ENCODE assay signal across 11 mouse cellular contexts in genomic region chr13:37959239-37959907, GRCm38 (mm10). TPM values are rescaled to one million over a fixed set of nuclear protein-coding genes. Genes with fewer than 3 reads are reported as not detected.
A peak's percentile ranks its signal among the peaks of the same experiment; 100 is the strongest.
DNase-seq lines count a peak whose midpoint lies in the region; ATAC-seq and TF ChIP-seq lines count a peak whose summit lies in the region.
"Had no signal": no experiment of that assay in that cellular context is flagged by ENCODE, and none has a peak within 500 bp of the region (broad histone marks: within the 10 kb centered on the region; RNA-seq: fewer than 3 reads in every experiment).

No protein-coding gene starts in this region.

- no peak for DNase-seq in layer of hippocampus, adult 2 months (ENCODE audit: low spot score in 2 of 2)
- no peak for DNase-seq in layer of hippocampus, adult 8-10 months (ENCODE audit: low spot score in 2 of 2)
- DNase-seq in brain, adult 2 months (ENCODE audit: low read depth, low spot score), result peak; percentile 36
- DNase-seq in splenic B cell, adult 2 months (ENCODE audit: low read depth, low spot score), result peak; percentile 47
- no peak for DNase-seq in cerebellum, adult 2 months
- DNase-seq in hindbrain, postnatal 0 days (ENCODE audit: low spot score), result no peak
- DNase-seq: kidney, postnatal 10 days; spleen, adult 18-20 months; thymus, postnatal 36 days had no signal

- no peak for TF ChIP-seq CTCF in layer of hippocampus, adult 2 months (conservative IDR thresholded peaks at IDR 0.05)
- TF ChIP-seq CTCF in intestine, postnatal 0 days (IDR thresholded peaks at IDR 0.05; ENCODE audit: low read depth), result no peak
- TF ChIP-seq CTCF in cerebellum, adult 2 months (IDR thresholded peaks at IDR 0.05; ENCODE audit: borderline replicate concordance, insufficient read depth, low read depth, low read length), result no peak
- no peak for TF ChIP-seq CTCF in hindbrain, postnatal 0 days (IDR thresholded peaks at IDR 0.05; ENCODE audit: low read depth)

- ATAC-seq in intestine, postnatal 0 days, result no peak
- no peak for ATAC-seq in hindbrain, postnatal 0 days

- 71% methylated on average over 15 of the region's 15 CpGs for WGBS in intestine, postnatal 0 days
- 70% methylated on average over 15 of the region's 15 CpGs for WGBS in cerebellum, adult 2 months
- WGBS in hindbrain, postnatal 0 days, result 78% methylated on average over 15 of the region's 15 CpGs

- 0 out of 2 replicates have a peak overlapping the region, but pooled peaks have one; percentile 28 for H3K27ac ChIP-seq in layer of hippocampus, adult 2 months
- peak overlapping the region; percentile 15 for H3K27ac ChIP-seq in intestine, postnatal 0 days (ENCODE audit: low read depth, low read length)
- H3K27ac ChIP-seq in cerebellum, adult 2 months (ENCODE audit: insufficient read depth, low read length), result no peak overlapping the region
- no peak overlapping the region for H3K27ac ChIP-seq in hindbrain, postnatal 0 days
- H3K27ac ChIP-seq: neural tube, embryonic 13.5 days had no signal

- no peaks in the 10 kb centered on the region for H3K9me3 ChIP-seq in intestine, postnatal 0 days (ENCODE audit: control insufficient read depth)
- no peaks in the 10 kb centered on the region for H3K9me3 ChIP-seq in hindbrain, postnatal 0 days (ENCODE audit: low read length)
- H3K9me3 ChIP-seq: neural tube, embryonic 13.5 days had no signal

- no peak overlapping the region for H3K4me3 ChIP-seq in layer of hippocampus, adult 2 months
- no peak overlapping the region for H3K4me3 ChIP-seq in intestine, postnatal 0 days (ENCODE audit: low read depth, low read length)
- H3K4me3 ChIP-seq in cerebellum, adult 2 months (replicated peaks; ENCODE audit: insufficient read depth, low read depth, low read length), result no peak overlapping the region
- no peak overlapping the region for H3K4me3 ChIP-seq in hindbrain, postnatal 0 days (ENCODE audit: low read length)
- H3K4me3 ChIP-seq: neural tube, embryonic 13.5 days had no signal

- H3K4me1 ChIP-seq in intestine, postnatal 0 days (replicated peaks; ENCODE audit: control insufficient read depth, insufficient read depth, low read length), result no peaks in the 10 kb centered on the region
- H3K4me1 ChIP-seq in cerebellum, adult 2 months (ENCODE audit: control insufficient read depth, insufficient read depth, low read length), result peaks cover 4% of the 10 kb centered on the region; the same call in 1 of the 2 replicates
- peaks cover 3% of the 10 kb centered on the region for H3K4me1 ChIP-seq in hindbrain, postnatal 0 days (ENCODE audit: insufficient read depth, low read length)

- no peak for TF ChIP-seq POLR2A in cerebellum, adult 2 months (IDR thresholded peaks at IDR 0.05; ENCODE audit: borderline replicate concordance, insufficient read depth, low read length)

- no peak overlapping the region for H3K9ac ChIP-seq in intestine, postnatal 0 days (ENCODE audit: low read depth, low read length)
- H3K9ac ChIP-seq in hindbrain, postnatal 0 days (replicated peaks; ENCODE audit: low read length), result no peak overlapping the region
- H3K9ac ChIP-seq: neural tube, embryonic 13.5 days had no signal

- no peaks in the 10 kb centered on the region for H3K27me3 ChIP-seq in intestine, postnatal 0 days (replicated peaks; ENCODE audit: control insufficient read depth, insufficient read depth, low read length)
- no peaks in the 10 kb centered on the region for H3K27me3 ChIP-seq in splenic B cell, adult 2 months (ENCODE audit: control insufficient read depth, insufficient read depth, low read length, poor library complexity, severe bottlenecking)
- no peaks in the 10 kb centered on the region for H3K27me3 ChIP-seq in cerebellum, adult 2 months (ENCODE audit: control insufficient read depth, insufficient read depth, low read length)
- H3K27me3 ChIP-seq in hindbrain, postnatal 0 days (ENCODE audit: insufficient read depth, low read length), result no peaks in the 10 kb centered on the region

- H3K4me2 ChIP-seq in intestine, postnatal 0 days (replicated peaks; ENCODE audit: low read depth), result no peak overlapping the region
- no peak overlapping the region for H3K4me2 ChIP-seq in hindbrain, postnatal 0 days (ENCODE audit: low read depth, low read length)
- H3K4me2 ChIP-seq: neural tube, embryonic 13.5 days had no signal

- H3K36me3 ChIP-seq in intestine, postnatal 0 days (ENCODE audit: control insufficient read depth, insufficient read depth), result no peaks in the 10 kb centered on the region
- no peaks in the 10 kb centered on the region for H3K36me3 ChIP-seq in splenic B cell, adult 2 months (ENCODE audit: control insufficient read depth, insufficient read depth, low read length, poor library complexity, severe bottlenecking)
- H3K36me3 ChIP-seq in hindbrain, postnatal 0 days (ENCODE audit: insufficient read depth, low read length), result no peaks in the 10 kb centered on the region
- H3K36me3 ChIP-seq: neural tube, embryonic 13.5 days had no signal

RNA-seq across cellular contexts. Expression of gene Ssr1, which starts 34.6 kb away (rescaled TPM):
- 10 to 100 TPM; 86.8 to 92.0 TPM for total RNA-seq in layer of hippocampus, adult 2 months (2021)
- total RNA-seq in layer of hippocampus, adult 8-10 months (2022), result 100 to 1,000 TPM in 1 of 4 experiments, 10 to 100 TPM in 3; 92.0 to 103 (median 98.7) TPM
- 76.2 and 77.9 TPM in 2 replicates for polyA plus RNA-seq in intestine, postnatal 0 days (2015; fragmentation: Nextera tagmentation; extraction: Ambion mirVana)
- 27.7 and 29.7 TPM in 2 replicates for polyA plus RNA-seq in cerebellum, adult 2 months (2012; rRNA removed)
- total RNA-seq in hindbrain, postnatal 0 days (2014; rRNA removed), result 23.3 and 32.6 TPM in 2 replicates
- 76.3 and 80.0 TPM in 2 replicates for polyA plus RNA-seq in hindbrain, postnatal 0 days (2015; fragmentation: Nextera tagmentation; extraction: Ambion mirVana)

Comparison
In these comparisons a context has a peak if more than half of its experiments do, and no peak if none do; other contexts are left out.
1. DNase-seq: peak in brain, adult 2 months (single experiment) and splenic B cell, adult 2 months (single experiment); none in layer of hippocampus, adult 2 months (0 of 2), layer of hippocampus, adult 8-10 months (0 of 2), cerebellum, adult 2 months (0 of 2) and hindbrain, postnatal 0 days (single experiment).
2. H3K27ac ChIP-seq: peak in layer of hippocampus, adult 2 months (single experiment) and intestine, postnatal 0 days (single experiment); none in cerebellum, adult 2 months (single experiment) and hindbrain, postnatal 0 days (single experiment).